Mouse (Mus musculus): ENCODE results near the gene Scnn1g. TPM values are rescaled to one million over a fixed set of nuclear protein-coding genes. Genes with fewer than 3 reads are reported as not detected.

The Scnn1g gene
- total RNA-seq, 2 experiments from 2014 or later, result not detected

- intact Hi-C loops (cut with DNase I; ENCODE audit: low total_unique reads), result no loop called here
- DNase-seq, result no peak
Observed at GRCm38 (mm10) chr7:121767900-121768299, 33.6 kb downstream of the Scnn1g start.

- peak; percentile 6 for DNase-seq
- intact Hi-C loops (cut with DNase I; ENCODE audit: low total_unique reads), result no loop called here
Observed at GRCm38 (mm10) chr7:121768983-121769382, 34.7 kb downstream of the Scnn1g start.

GRCm38 (mm10) chr7:121778553-121778952, 44.3 kb downstream of the Scnn1g start:
- no peak for DNase-seq
- intact Hi-C loops (cut with DNase I; ENCODE audit: low total_unique reads), result no loop called here

GRCm38 (mm10) chr7:121778980-121779379, 44.7 kb downstream of the Scnn1g start:
- intact Hi-C loops (cut with DNase I; ENCODE audit: low total_unique reads), result no loop called here
- no peak for DNase-seq

GRCm38 (mm10) chr7:121779409-121779808, 45.1 kb downstream of the Scnn1g start:
- intact Hi-C loops (cut with DNase I; ENCODE audit: low total_unique reads), result no loop called here

GRCm38 (mm10) chr7:121782188-121782909, 48.1 kb downstream of the Scnn1g start:
- DNase-seq, result no peak
- intact Hi-C loops (cut with DNase I; ENCODE audit: low total_unique reads), result no loop called here

More at GRCm38 (mm10) chr7:121779409-121779808, 45.1 kb downstream of the Scnn1g start:
- DNase-seq, result no peak

GRCm38 (mm10) chr7:121785651-121786228, 51.5 kb downstream of the Scnn1g start:
- DNase-seq, result no peak
- intact Hi-C loops (cut with DNase I; ENCODE audit: low total_unique reads), result no loop called here

GRCm38 (mm10) chr7:121797781-121798180, 63.5 kb downstream of the Scnn1g start:
- no peak for DNase-seq
- intact Hi-C loops (cut with DNase I; ENCODE audit: low total_unique reads), result no loop called here

GRCm38 (mm10) chr7:121802471-121802870, 68.2 kb downstream of the Scnn1g start:
- intact Hi-C loops (cut with DNase I; ENCODE audit: low total_unique reads), result no loop called here
- DNase-seq, result peak; percentile 5

GRCm38 (mm10) chr7:121803011-121803410, 68.7 kb downstream of the Scnn1g start:
- DNase-seq, result no peak
- intact Hi-C loops (cut with DNase I; ENCODE audit: low total_unique reads), result no loop called here

GRCm38 (mm10) chr7:121805811-121806496, 71.7 kb downstream of the Scnn1g start:
- intact Hi-C loops (cut with DNase I; ENCODE audit: low total_unique reads), result no loop called here

GRCm38 (mm10) chr7:121807726-121808580, 73.7 kb downstream of the Scnn1g start:
- intact Hi-C loops (cut with DNase I; ENCODE audit: low total_unique reads), result no loop called here
- no peak for DNase-seq

More at GRCm38 (mm10) chr7:121805811-121806496, 71.7 kb downstream of the Scnn1g start:
- no peak for DNase-seq

Other genes with a start within 250 kb of the Scnn1g start
- 1 to 10 TPM; 4.3 to 4.6 TPM for gene Usp31, start 27.2 kb upstream of the Scnn1g start, total RNA-seq (2021)
- under 1 TPM; 0.29 to 0.59 TPM for gene Scnn1b, start 130.6 kb downstream of the Scnn1g start, total RNA-seq (2021)
- 1 to 10 TPM; 8.9 to 9.3 TPM for gene Cog7, start 247.2 kb downstream of the Scnn1g start, total RNA-seq (2021)